Mouse (Mus musculus) kidney, adult 11 months (tissue): Measurements from ENCODE around the gene Lamc1.
A peak's percentile ranks its signal among the peaks of the same experiment; 100 is the strongest.
"Not testable (repeated sequence)": the region's sequence is repeated elsewhere in the genome, so short reads cannot be mapped to it uniquely, and the experiment has no call there.

Experiments used
- DNase-seq: peaks from one replicate; pipeline ENCODE4 v3.0.0; 2022

Gene Lamc1

GRCm38 (mm10) chr1:153332444-153333295 is at the start of gene Lamc1:
Lamc1 (minus strand) TSS chr1:153332786.
- DNase-seq: peak; percentile 88

DNA sequence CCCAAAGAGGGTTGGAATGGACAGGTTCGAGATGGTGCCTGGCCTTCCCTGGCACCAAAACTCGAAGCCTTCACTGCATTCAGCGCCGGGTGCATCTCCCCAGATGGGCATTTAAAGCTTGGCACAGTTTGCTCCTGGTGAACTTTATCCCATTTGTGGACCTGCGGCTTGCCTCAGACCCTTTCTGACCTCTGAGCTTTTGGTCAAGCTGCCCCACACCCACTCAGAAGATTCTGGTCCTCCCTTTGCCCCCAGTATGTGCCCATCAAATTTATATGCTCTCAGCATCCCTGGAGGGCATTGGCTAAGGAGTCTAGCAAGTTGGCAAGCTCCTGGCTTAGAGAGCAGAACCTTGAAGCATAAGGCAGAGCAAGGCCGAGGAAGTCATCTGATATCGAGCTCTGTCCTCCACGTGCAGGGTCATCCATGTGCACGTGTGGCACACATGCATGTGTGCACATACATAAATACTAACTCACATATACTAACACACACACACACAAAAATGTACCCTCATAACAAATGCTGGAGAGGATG is 48.2 kb upstream of the Lamc1 start:
- no peak for DNase-seq

- DNase-seq: no peak
Observed at GRCm38 (mm10) chr1:153379832-153380231, 47.2 kb upstream of the Lamc1 start.

DNA sequence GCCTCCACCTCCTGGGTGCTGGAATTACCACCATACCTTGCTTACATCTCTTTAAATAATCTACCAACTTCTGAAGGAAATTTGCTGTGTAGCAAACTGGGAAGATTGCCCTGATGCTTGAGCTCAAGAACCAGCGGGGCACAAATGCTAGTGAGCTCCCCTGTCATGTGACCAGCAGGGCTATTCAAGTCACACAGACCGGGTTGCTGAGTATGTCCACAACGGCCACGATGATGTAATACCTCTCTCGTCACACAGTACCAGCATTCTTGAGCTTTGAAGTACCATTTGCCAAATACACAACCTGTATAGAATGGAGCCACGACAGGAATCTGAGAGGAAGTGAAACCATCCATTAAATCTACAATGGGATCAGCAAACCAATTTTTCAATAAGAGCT is 46.0 kb upstream of the Lamc1 start:
- no peak for DNase-seq

DNA sequence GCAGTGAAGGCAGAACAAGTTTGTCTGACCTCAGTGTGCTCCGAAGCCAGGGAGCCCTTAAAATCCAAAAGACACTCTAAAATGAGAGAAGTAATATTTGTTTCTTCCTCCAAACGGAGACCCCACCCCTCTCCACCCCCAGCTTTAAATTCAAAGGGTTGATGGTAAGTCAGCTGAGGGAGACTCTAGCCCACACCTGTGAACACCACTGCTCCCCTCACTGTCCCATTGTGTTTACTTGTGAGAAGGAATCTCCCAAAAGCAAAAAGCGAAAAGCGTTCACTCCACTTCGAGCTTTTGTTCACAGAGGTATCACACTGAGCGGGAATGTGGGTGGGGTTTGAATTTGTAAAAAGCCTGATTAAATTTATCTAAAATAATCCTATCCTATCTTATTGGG is 43.9 kb upstream of the Lamc1 start:
- DNase-seq: no peak

DNA sequence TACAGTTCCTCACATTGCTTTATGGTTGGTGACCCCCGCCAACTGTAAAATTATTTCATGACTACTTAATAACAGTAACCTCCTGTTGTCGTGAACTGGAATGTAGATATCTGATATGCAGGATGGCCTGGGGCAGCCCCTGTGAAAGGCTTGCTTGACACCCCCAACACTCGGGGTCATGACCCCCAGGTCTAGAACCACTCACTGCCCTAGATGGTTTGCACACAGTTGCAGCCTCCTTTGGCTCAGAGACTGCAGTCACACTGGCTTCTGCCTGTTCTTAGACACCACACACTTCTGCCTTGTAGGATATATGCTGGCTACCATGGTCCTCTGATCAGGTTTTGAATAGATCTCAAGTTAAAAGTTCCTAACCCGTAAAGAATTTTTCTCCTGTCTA is 41.5 kb upstream of the Lamc1 start:
- no peak for DNase-seq

DNA sequence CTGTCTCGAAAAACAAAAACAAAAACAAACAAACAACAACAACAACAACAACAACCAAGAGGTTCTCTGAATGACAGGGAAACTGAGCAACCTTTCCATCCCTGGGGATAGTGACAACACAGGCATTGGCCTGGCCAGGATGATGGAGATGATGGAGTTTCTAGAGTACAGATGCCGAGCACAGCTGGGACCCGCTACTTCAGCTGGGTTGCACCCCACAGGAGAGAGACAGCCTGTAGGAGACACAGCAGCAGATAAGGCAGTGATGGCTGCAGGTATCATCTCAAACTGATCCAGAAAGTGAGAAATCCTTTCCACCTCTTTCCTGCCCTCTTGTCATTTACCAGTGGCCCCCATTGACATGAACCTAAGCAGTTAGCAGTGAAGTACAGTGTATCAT is 39.3 kb upstream of the Lamc1 start:
- no peak for DNase-seq

DNA sequence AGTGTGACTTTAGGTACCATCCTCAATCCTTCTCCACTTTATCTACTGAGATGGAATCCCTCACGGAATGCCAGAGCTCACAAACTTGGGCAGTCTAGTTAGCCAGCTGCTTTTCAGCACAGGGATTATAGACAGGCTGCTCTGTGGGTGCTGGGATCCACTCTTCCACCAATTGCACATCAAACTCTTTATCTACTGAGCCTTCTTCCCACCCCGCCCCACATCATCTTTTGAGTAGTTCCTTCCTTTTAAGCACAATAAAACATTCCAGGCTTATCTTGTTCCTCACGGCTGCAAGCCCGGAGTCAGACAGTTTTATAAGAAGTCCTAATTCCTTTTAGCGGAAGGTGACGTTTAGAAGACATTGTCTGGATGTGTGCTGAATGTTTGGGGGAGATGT is 36.4 kb upstream of the Lamc1 start:
- DNase-seq: peak; percentile 10

GRCm38 (mm10) chr1:153367048-153367447 is 34.5 kb upstream of the Lamc1 start:
- no peak for DNase-seq

GRCm38 (mm10) chr1:153361926-153362325 is 29.3 kb upstream of the Lamc1 start:
- no peak for DNase-seq

GRCm38 (mm10) chr1:153360556-153360955 is 28.0 kb upstream of the Lamc1 start:
- DNase-seq: no peak

DNA sequence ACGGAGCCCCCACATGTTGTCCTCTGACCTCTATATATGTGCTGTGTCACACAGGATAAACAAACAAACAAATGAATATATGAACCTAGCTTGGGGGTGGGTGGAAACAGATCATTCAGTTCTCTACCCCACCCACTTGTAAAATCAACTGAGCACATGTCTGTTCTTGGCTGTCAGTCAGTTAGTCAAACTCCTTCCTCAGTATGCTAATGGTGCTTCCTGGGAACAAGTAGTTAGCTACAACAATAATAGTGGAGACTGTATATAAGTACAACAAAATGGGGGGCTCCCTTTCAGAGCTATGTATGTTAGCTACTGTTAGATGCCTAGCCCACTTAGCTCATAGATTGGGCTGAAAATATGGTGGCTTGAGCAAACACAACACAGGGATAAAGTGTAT is 24.6 kb upstream of the Lamc1 start:
- DNase-seq: no peak

DNA sequence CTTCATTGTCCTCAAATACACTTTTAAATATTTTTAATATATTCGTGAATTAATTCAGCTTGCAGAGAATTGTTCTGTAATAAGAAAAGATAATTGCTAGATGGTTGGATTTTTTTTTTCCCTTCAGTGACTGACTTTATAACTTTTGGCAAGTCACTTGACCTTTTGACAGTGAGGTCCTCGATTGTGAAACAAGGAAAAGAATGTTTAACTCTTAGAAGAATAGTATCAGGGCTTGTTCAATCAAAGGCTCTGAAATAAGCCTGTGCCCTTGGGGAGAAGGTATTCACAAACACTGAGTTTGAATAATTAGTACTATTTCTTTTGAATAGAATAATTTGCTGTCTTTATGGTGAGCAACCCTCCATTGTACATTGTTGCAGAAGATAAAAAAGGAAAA is 21.9 kb upstream of the Lamc1 start:
- DNase-seq: no peak

- no peak for DNase-seq
Observed at GRCm38 (mm10) chr1:153353736-153354430, 21.3 kb upstream of the Lamc1 start.

GRCm38 (mm10) chr1:153351034-153351433 is 18.4 kb upstream of the Lamc1 start:
- no peak for DNase-seq

GRCm38 (mm10) chr1:153347726-153348125 is 15.1 kb upstream of the Lamc1 start:
- DNase-seq: no peak

DNA sequence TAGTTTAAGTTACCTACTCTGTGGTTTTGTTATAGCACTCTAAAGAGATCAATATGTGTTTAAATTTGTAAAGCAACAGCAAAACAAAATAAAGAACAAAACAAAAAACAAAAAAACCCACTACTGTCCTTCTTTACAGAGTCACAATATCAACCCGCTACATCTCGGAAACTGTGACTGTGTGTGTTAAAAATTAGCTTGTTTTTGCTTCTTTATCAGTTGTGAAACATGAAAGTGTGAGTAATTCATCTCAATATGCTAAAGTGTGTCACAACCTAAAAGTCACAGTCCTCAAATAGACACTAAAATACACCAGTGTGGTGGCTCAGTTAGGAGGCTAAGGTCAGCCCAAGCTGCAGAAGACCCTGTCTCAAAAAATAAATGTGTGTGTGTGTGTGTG is 14.5 kb upstream of the Lamc1 start:
- DNase-seq: no peak

GRCm38 (mm10) chr1:153345699-153346291 is 13.2 kb upstream of the Lamc1 start:
- peak; percentile 23 for DNase-seq

GRCm38 (mm10) chr1:153345002-153345401 is 12.4 kb upstream of the Lamc1 start:
- DNase-seq: no peak

GRCm38 (mm10) chr1:153335451-153335850 is 2.9 kb upstream of the Lamc1 start:
- not testable (repeated sequence) for DNase-seq

GRCm38 (mm10) chr1:153333296-153334121 is 923 bp upstream of the Lamc1 start:
- DNase-seq: peak; percentile 31

- peak; percentile 75 for DNase-seq
Observed at GRCm38 (mm10) chr1:153331796-153332443, 666 bp downstream of the Lamc1 start.
